Mouse (Mus musculus) midbrain, embryonic 10.5 days (tissue): ENCODE data around the gene Scube3. TPM values are rescaled to one million over a fixed set of nuclear protein-coding genes. Genes with fewer than 3 reads are reported as not detected.

Experiments
- DNase-seq: peaks from one replicate; pipeline ENCODE4 v3.0.0-alpha.2; 2017; ENCODE audit warnings: low spot score
- H3K27ac ChIP-seq: fragments of 300-500 bp; sonication (generic); replicated peaks from 2 replicates; pipeline ENCODE4 v1.5.1; 2016; ENCODE audit warnings: mild to moderate bottlenecking
- H3K27me3 ChIP-seq: fragments of 300-500 bp; sonication (generic); 2 replicates; pipeline ENCODE4 v1.6.1; 2016; ENCODE audit warnings: low read depth, mild to moderate bottlenecking; ENCODE audit not compliant: poor library complexity, severe bottlenecking
- H3K36me3 ChIP-seq: fragments of 300-500 bp; sonication (generic); 2 replicates; pipeline ENCODE4 v1.6.1; 2016; ENCODE audit warnings: mild to moderate bottlenecking, moderate library complexity
- H3K4me1 ChIP-seq: fragments of 300-500 bp; sonication (generic); 2 replicates; pipeline ENCODE4 v1.6.1; 2016
- H3K4me3 ChIP-seq: fragments of 300-500 bp; sonication (generic); 2 replicates; pipeline ENCODE4 v1.5.1; 2016; ENCODE audit warnings: mild to moderate bottlenecking, moderate library complexity
- H3K9me3 ChIP-seq: fragments of 300-500 bp; sonication (generic); replicated peaks from 2 replicates; pipeline ENCODE4 v1.6.1; 2016; ENCODE audit warnings: mild to moderate bottlenecking
- WGBS: fragments of 180-500 bp; shearing (Covaris S2); methylation state at CpG from one replicate; pipeline ENCODE4 v1.1.7; 2016; 5-methylcytosine and 5-hydroxymethylcytosine counted together
- polyA plus RNA-seq: library from polyadenylated mRNA; unstranded; fragments of >200 nt; fragmentation: Nextera tagmentation; extraction: Ambion mirVana; gene quantifications from 2 replicates; pipeline ENCODE4 v1.2.1, GENCODE M21; 2016

The Scube3 gene
- polyA plus RNA-seq, 1 experiment from 2014 or later, result 10.8 TPM

- Histone ChIP-seq H3K27me3 (0 out of 2 replicates have a peak, but pooled peaks cover 5% of the 10 kb centered on the region), H3K9me3 (0 out of 2 replicates have a peak, but pooled peaks cover 6% of the 10 kb centered on the region), H3K4me3 (no peak overlapping the region), H3K36me3 (no peaks in the 10 kb centered on the region), H3K4me1 (peaks cover 58% of the 10 kb centered on the region), H3K27ac (no peak overlapping the region)
- DNase-seq, result no peak
- WGBS, result 93% methylated on average over 8 of the region's 8 CpGs
Observed at GRCm38 (mm10) chr17:28112266-28112665, 29.7 kb upstream of the Scube3 start.

- WGBS, result 73% methylated on average over 9 of the region's 9 CpGs
- Histone ChIP-seq H3K4me3 (no peak overlapping the region), H3K27ac (peak overlapping the region; percentile 57), H3K36me3 (no peaks in the 10 kb centered on the region), H3K27me3 (no peaks in the 10 kb centered on the region), H3K4me1 (peaks cover 44% of the 10 kb centered on the region), H3K9me3 (no peaks in the 10 kb centered on the region)
- no peak for DNase-seq
Observed at GRCm38 (mm10) chr17:28116335-28116734, 25.6 kb upstream of the Scube3 start.

- peaks cover 42% of the 10 kb centered on the region for H3K4me1 ChIP-seq
- 68% methylated on average over 19 of the region's 19 CpGs for WGBS
- no peak overlapping the region for H3K4me3 ChIP-seq
- no peak for DNase-seq
- no peaks in the 10 kb centered on the region for H3K9me3 ChIP-seq
- H3K27me3 ChIP-seq, result no peaks in the 10 kb centered on the region
- H3K36me3 ChIP-seq, result no peaks in the 10 kb centered on the region
- peak overlapping the region; percentile 46 for H3K27ac ChIP-seq
Observed at GRCm38 (mm10) chr17:28117451-28118209, 24.3 kb upstream of the Scube3 start.

- H3K4me3 ChIP-seq, result no peak overlapping the region
- peak overlapping the region; percentile 24; the same call in 1 of the 2 replicates for H3K27ac ChIP-seq
- H3K4me1 ChIP-seq, result peaks cover 48% of the 10 kb centered on the region
- 85% methylated on average over 5 of the region's 5 CpGs for WGBS
- no peaks in the 10 kb centered on the region for H3K27me3 ChIP-seq
- no peak for DNase-seq
- H3K36me3 ChIP-seq, result no peaks in the 10 kb centered on the region
- H3K9me3 ChIP-seq, result no peaks in the 10 kb centered on the region
Observed at GRCm38 (mm10) chr17:28120460-28120859, 21.5 kb upstream of the Scube3 start.

- no peaks in the 10 kb centered on the region for H3K9me3 ChIP-seq
- no peak for DNase-seq
- peaks cover 32% of the 10 kb centered on the region for H3K4me1 ChIP-seq
- no peaks in the 10 kb centered on the region for H3K36me3 ChIP-seq
- 54% methylated on average over 13 of the region's 13 CpGs for WGBS
- peak overlapping the region; percentile 24; the same call in 1 of the 2 replicates for H3K4me3 ChIP-seq
- H3K27ac ChIP-seq, result peak overlapping the region; percentile 87
- no peaks in the 10 kb centered on the region for H3K27me3 ChIP-seq
Observed at GRCm38 (mm10) chr17:28122949-28123348, 19.0 kb upstream of the Scube3 start.

GRCm38 (mm10) chr17:28123627-28124026 is 18.3 kb upstream of the Scube3 start:
- H3K9me3 ChIP-seq, result no peaks in the 10 kb centered on the region
- peak overlapping the region; percentile 87 for H3K27ac ChIP-seq
- DNase-seq, result peak; percentile 52
- no peaks in the 10 kb centered on the region for H3K36me3 ChIP-seq
- 14% methylated on average over 7 of the region's 7 CpGs for WGBS
- no peaks in the 10 kb centered on the region for H3K27me3 ChIP-seq
- peaks cover 28% of the 10 kb centered on the region for H3K4me1 ChIP-seq
- H3K4me3 ChIP-seq, result peak overlapping the region; percentile 24; the same call in 1 of the 2 replicates

- no peaks in the 10 kb centered on the region for H3K9me3 ChIP-seq
- no peak overlapping the region for H3K4me3 ChIP-seq
- H3K27ac ChIP-seq, result peak overlapping the region; percentile 87
- 76% methylated on average over 8 of the region's 8 CpGs for WGBS
- H3K27me3 ChIP-seq, result no peaks in the 10 kb centered on the region
- no peaks in the 10 kb centered on the region for H3K36me3 ChIP-seq
- peaks cover 28% of the 10 kb centered on the region for H3K4me1 ChIP-seq
- DNase-seq, result no peak
Observed at GRCm38 (mm10) chr17:28124368-28124767, 17.6 kb upstream of the Scube3 start.

GRCm38 (mm10) chr17:28129796-28130195 is 12.1 kb upstream of the Scube3 start:
- no peak for DNase-seq
- 94% methylated on average over 5 of the region's 5 CpGs for WGBS
- H3K36me3 ChIP-seq, result no peaks in the 10 kb centered on the region
- no peaks in the 10 kb centered on the region for H3K9me3 ChIP-seq
- H3K4me1 ChIP-seq, result peaks cover 28% of the 10 kb centered on the region
- peaks cover 19% of the 10 kb centered on the region for H3K27me3 ChIP-seq
- no peak overlapping the region for H3K27ac ChIP-seq
- H3K4me3 ChIP-seq, result no peak overlapping the region

- no peaks in the 10 kb centered on the region for H3K9me3 ChIP-seq
- H3K4me3 ChIP-seq, result no peak overlapping the region
- DNase-seq, result no peak
- WGBS, result 71% methylated on average over 5 of the region's 5 CpGs
- H3K27me3 ChIP-seq, result peaks cover 19% of the 10 kb centered on the region
- peak overlapping the region; percentile 63; the same call in 1 of the 2 replicates for H3K27ac ChIP-seq
- peaks cover 27% of the 10 kb centered on the region for H3K4me1 ChIP-seq
- no peaks in the 10 kb centered on the region for H3K36me3 ChIP-seq
Observed at GRCm38 (mm10) chr17:28130391-28131125, 11.4 kb upstream of the Scube3 start.

- H3K27ac ChIP-seq, result peak overlapping the region; percentile 63
- no peak for DNase-seq
- no peaks in the 10 kb centered on the region for H3K9me3 ChIP-seq
- peaks cover 28% of the 10 kb centered on the region for H3K4me1 ChIP-seq
- peaks cover 19% of the 10 kb centered on the region for H3K27me3 ChIP-seq
- H3K36me3 ChIP-seq, result no peaks in the 10 kb centered on the region
- no peak overlapping the region for H3K4me3 ChIP-seq
Observed at GRCm38 (mm10) chr17:28131156-28131555, 10.8 kb upstream of the Scube3 start.

GRCm38 (mm10) chr17:28133193-28133592 is 8.7 kb upstream of the Scube3 start:
- Histone ChIP-seq H3K4me3 (no peak overlapping the region), H3K9me3 (no peaks in the 10 kb centered on the region), H3K27ac (peak overlapping the region; percentile 2; the same call in 1 of the 2 replicates), H3K4me1 (peaks cover 33% of the 10 kb centered on the region), H3K36me3 (no peaks in the 10 kb centered on the region), H3K27me3 (peaks cover 38% of the 10 kb centered on the region)
- DNase-seq, result peak; percentile 82
- WGBS, result 8% methylated on average over 14 of the region's 14 CpGs

- Histone ChIP-seq H3K9me3 (no peaks in the 10 kb centered on the region), H3K27me3 (peaks cover 56% of the 10 kb centered on the region), H3K27ac (no peak overlapping the region), H3K4me3 (no peak overlapping the region), H3K4me1 (peaks cover 46% of the 10 kb centered on the region), H3K36me3 (no peaks in the 10 kb centered on the region)
- 94% methylated on average over 3 of the region's 3 CpGs for WGBS
- DNase-seq, result no peak
Observed at GRCm38 (mm10) chr17:28135496-28135895, 6.4 kb upstream of the Scube3 start.

GRCm38 (mm10) chr17:28136266-28136665 is 5.7 kb upstream of the Scube3 start:
- H3K27me3 ChIP-seq, result peaks cover 60% of the 10 kb centered on the region
- WGBS, result 53% methylated on average over 5 of the region's 5 CpGs
- H3K36me3 ChIP-seq, result no peaks in the 10 kb centered on the region
- no peaks in the 10 kb centered on the region for H3K9me3 ChIP-seq
- peaks cover 51% of the 10 kb centered on the region for H3K4me1 ChIP-seq
- no peak for DNase-seq
- H3K27ac ChIP-seq, result peak overlapping the region; percentile 66; the same call in 1 of the 2 replicates
- no peak overlapping the region for H3K4me3 ChIP-seq
